Mouse (Mus musculus) central nervous system, embryonic 11.5 days (tissue): ENCODE data around the gene Zfp870. TPM values are rescaled to one million over a fixed set of nuclear protein-coding genes. Genes with fewer than 3 reads are reported as not detected.

Experiments
- polyA plus RNA-seq: library from polyadenylated mRNA; depleted of rRNA; stranded (reverse); fragments of >200 nt; gene quantifications from 2 replicates; pipeline ENCODE4 v1.2.3, GENCODE M21; 2012; rRNA removed

Gene Zfp870
- polyA plus RNA-seq: 5.7 and 5.8 TPM in 2 replicates

DNA sequence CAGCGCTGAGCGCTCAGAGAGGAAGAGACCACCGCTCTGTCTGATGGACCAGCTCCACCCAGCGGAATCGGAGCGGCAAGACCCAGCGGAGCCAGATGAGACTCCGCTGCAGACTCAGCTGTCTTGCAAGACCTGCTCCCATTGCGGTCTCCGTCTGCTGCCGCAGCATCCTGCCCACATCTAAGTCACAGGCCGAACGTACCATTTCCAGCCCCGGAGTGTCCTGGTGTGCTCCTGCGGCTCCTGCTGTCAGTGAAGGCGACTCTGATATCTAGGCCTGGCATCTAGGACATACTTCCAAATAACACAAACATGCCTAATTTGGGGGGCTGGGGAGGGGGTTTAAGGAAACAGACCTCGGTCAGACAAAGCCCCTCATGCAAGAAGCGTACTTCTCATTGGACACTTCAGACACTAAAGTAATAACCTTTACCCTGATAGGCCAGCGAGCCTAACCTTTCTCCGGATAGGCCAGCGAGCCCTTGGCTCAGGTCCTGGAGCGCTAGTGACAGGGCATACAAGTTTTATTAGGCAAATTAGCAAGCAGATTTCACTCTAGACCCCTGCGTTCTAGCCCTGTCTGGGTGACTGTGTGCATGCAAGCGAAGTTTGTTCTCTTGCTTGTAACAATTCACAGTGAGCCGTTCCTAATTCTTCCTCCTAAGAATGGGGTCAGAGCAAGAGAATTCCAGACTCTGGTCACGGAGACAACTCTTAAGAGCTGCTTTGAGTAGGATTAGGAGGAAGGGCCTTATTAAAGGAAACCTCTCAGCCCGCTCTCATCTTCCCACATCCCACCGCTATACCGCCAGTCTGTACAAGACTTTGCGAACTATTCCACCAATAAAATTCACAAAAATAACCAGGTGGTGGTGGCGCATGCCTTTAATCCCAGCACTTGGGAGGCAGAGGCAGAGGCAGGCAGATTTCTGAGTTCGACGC, at the start of gene Zfp870:
Zfp870 (minus strand) TSS at position 404 of the 942 bp plus-strand sequence.

DNA sequence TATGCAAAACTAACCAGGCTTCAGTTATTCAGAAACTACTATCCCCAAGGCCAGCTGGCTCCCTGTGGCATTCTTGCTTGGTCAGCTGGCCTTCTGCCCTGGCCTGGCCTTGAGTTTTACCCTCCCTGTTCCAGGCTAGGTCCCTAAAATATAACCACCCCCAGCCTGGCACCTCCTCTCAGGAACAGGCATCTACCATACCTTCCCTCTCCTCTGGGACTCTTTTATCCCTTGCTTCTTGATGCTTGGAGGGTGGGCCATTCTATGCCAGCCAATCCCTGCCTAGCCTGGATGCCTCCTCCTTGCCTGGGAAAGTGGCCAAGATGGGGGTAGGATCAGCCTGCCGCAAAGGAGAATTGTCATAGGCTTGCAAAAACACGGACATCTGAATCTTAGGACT, 25.7 kb upstream of the Zfp870 start, which contains the start of gene Cyp4f14:
Cyp4f14 (minus strand) TSS at position 212 of the 400 bp plus-strand sequence.

DNA sequence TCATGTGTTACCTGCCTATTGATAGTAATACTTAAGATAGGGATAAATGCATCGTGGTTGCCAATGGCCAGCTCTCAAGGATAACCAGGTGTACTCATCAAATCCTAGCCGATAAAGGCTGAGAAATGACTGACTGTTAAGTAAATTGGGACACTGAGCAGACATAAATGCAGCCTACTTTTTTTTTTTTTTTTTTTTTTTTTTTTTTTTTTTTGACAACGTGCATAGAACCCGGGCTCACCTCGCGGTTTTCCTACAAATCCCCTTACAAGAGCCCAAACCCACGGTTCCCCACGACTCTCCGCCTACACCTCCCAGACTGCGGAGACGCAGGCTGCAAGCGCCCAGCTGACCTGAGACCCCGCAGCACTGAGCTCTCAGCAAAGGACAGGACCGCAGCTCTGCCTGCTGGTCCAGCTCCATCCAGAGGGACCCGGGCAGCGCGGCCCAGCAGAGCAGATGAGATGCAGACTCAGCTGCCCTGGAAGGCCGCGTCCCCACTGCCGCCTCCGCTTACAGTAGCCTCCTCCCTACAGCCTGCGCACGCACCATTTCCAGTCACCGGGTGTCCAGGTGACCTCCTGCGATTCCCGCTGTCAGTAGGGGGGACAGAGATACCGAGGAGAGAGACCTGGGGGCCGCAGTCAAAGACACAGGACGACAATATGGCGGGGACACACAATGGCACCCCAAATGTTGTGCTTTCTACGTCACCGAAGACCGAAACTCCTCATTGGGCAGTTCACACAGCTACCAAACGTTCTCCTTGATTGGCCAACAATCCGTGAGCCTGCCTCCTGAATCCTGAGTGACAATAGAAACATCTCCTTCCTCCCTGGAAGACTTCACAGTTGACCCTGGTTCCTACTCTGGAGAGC, 61.7 kb downstream of the Zfp870 start, which contains the start of gene Zfp799:
Zfp799 (minus strand) TSS at position 722 of the 878 bp plus-strand sequence.

Other genes starting within 250 kb of the Zfp870 start
- not detected in 2 replicates for gene Cyp4f40, start 232.7 kb downstream of the Zfp870 start, polyA plus RNA-seq
- gene Cyp4f15, start 206.0 kb downstream of the Zfp870 start, polyA plus RNA-seq: 1.1 and 1.5 TPM in 2 replicates
- gene Zfp871, start 103.4 kb downstream of the Zfp870 start, polyA plus RNA-seq: 15.8 and 33.2 TPM in 2 replicates
- gene Zfp811, start 81.7 kb downstream of the Zfp870 start, polyA plus RNA-seq: 26.4 and 29.3 TPM in 2 replicates
- gene Zfp799, start 61.4 kb downstream of the Zfp870 start, polyA plus RNA-seq: 16.6 and 21.6 TPM in 2 replicates
- 0.22 TPM in 1 of 2 replicates, not detected in the other for gene Cyp4f14, start 25.7 kb upstream of the Zfp870 start, polyA plus RNA-seq
- gene Cyp4f13, start 55.8 kb upstream of the Zfp870 start, polyA plus RNA-seq: 5.4 and 9.1 TPM in 2 replicates
- 5.2 and 7.7 TPM in 2 replicates for gene Zfp472, start 74.2 kb upstream of the Zfp870 start, polyA plus RNA-seq
- gene Zfp952, start 101.5 kb upstream of the Zfp870 start, polyA plus RNA-seq: 8.9 and 12.6 TPM in 2 replicates
- gene Zfp763, start 141.8 kb upstream of the Zfp870 start, polyA plus RNA-seq: 8.5 and 13.4 TPM in 2 replicates
- gene 4921501E09Rik, start 176.4 kb upstream of the Zfp870 start, polyA plus RNA-seq: not detected in 2 replicates
- 7.3 and 9.1 TPM in 2 replicates for gene Zfp563, start 197.7 kb upstream of the Zfp870 start, polyA plus RNA-seq
- 0.05 and 0.12 TPM in 2 replicates for gene Morc2b, start 248.0 kb upstream of the Zfp870 start, polyA plus RNA-seq